ENCODE assay signal across 8 mouse cellular contexts in the genomic region with DNA sequence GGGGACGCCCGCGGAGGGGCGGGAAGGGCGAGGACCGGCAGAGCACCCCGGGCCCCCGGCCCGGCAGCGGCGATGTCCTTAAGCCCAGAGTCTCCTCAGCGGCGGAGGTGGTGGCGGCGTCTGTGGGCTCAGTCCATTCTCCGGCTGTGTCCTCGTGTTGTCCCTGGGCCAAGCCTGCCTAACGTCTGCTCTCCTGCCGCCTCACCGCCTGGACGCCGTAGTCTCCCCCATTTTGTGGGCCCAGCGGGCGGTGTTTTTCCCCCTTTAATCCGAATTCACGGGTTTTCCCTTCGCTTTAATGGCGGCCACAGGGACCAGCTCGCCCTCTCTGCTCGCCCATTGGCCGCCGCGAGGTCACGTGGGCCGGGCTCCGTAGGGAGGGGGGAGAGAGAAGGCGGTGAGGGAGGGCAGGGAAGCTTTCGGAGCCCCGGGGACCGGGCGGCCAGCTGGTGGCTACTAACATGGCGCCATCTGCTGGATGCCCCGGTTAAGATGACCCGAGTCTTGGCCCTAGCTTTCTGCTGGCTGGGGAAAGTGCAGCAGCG. TPM values are rescaled to one million over a fixed set of nuclear protein-coding genes. Genes with fewer than 3 reads are reported as not detected.
DNase-seq lines count a peak whose midpoint lies in the region; ATAC-seq and TF ChIP-seq lines count a peak whose summit lies in the region.

No protein-coding gene starts in this region.

- no peaks in the 10 kb centered on the region for H3K9me3 ChIP-seq in embryonic facial prominence, embryonic 13.5 days
- no peaks in the 10 kb centered on the region for H3K9me3 ChIP-seq in limb, embryonic 14.5 days (ENCODE audit: control insufficient read depth, low read length)
- no peaks in the 10 kb centered on the region for H3K9me3 ChIP-seq in midbrain, postnatal 0 days (ENCODE audit: low read length)

- H3K27me3 ChIP-seq in embryonic facial prominence, embryonic 13.5 days, result no peaks in the 10 kb centered on the region
- H3K27me3 ChIP-seq in limb, embryonic 14.5 days (ENCODE audit: control insufficient read depth, insufficient read depth, low read length), result no peaks in the 10 kb centered on the region
- no peaks in the 10 kb centered on the region for H3K27me3 ChIP-seq in midbrain, postnatal 0 days (ENCODE audit: insufficient read depth, low read length)

- TF ChIP-seq POLR2A in limb, embryonic 14.5 days (IDR thresholded peaks at IDR 0.05; ENCODE audit: borderline replicate concordance, extremely low read depth, insufficient read depth, insufficient read length), result peak; percentile 83; the same call in 1 of the 2 replicates

- DNase-seq in 3134 (ENCODE audit: extremely low read depth, insufficient read length, low spot score), result peak; percentile 96
- peak; percentile 100 for DNase-seq in adrenal gland, postnatal 36 days
- DNase-seq in heart, adult 8-10 months (ENCODE audit: low spot score), result peak; percentile 98
- DNase-seq in kidney, adult 9 months, result peak; percentile 99
- peak; percentile 99 for DNase-seq in limb, embryonic 14.5 days (ENCODE audit: low spot score)
- peak; percentile 98 for DNase-seq in midbrain, postnatal 0 days (ENCODE audit: low spot score)
- peak; percentile 99 to 100 for DNase-seq in spleen, postnatal 14 days (ENCODE audit: low spot score in 2 of 2)

- WGBS in embryonic facial prominence, embryonic 13.5 days, result under 1% methylated on average over 43 of the region's 45 CpGs
- under 1% methylated on average over 32 of the region's 45 CpGs for WGBS in limb, embryonic 14.5 days
- under 1% methylated on average over 45 of the region's 45 CpGs for WGBS in midbrain, postnatal 0 days

- H3K4me2 ChIP-seq in embryonic facial prominence, embryonic 13.5 days, result peak overlapping the region; percentile 38
- peak overlapping the region; percentile 26; the same call in 1 of the 2 replicates for H3K4me2 ChIP-seq in limb, embryonic 14.5 days (replicated peaks; ENCODE audit: low read depth, low read length, severe bottlenecking)
- peak overlapping the region; percentile 60 for H3K4me2 ChIP-seq in midbrain, postnatal 0 days (ENCODE audit: low read depth, low read length, poor library complexity, severe bottlenecking)

- peaks cover 10% of the 10 kb centered on the region; the same call in 1 of the 2 replicates for H3K36me3 ChIP-seq in embryonic facial prominence, embryonic 13.5 days
- H3K36me3 ChIP-seq in limb, embryonic 14.5 days (ENCODE audit: control insufficient read depth, insufficient read depth, low read length), result peaks cover 8% of the 10 kb centered on the region; the same call in 1 of the 2 replicates
- H3K36me3 ChIP-seq in midbrain, postnatal 0 days (ENCODE audit: insufficient read depth, low read length), result no peaks in the 10 kb centered on the region

- peak overlapping the region; percentile 97 for H3K9ac ChIP-seq in embryonic facial prominence, embryonic 13.5 days
- peak overlapping the region; percentile 97 for H3K9ac ChIP-seq in limb, embryonic 14.5 days (ENCODE audit: low read depth, low read length, severe bottlenecking)
- H3K9ac ChIP-seq in midbrain, postnatal 0 days (replicated peaks; ENCODE audit: low read length, poor library complexity, severe bottlenecking), result peak overlapping the region; percentile 99

- peak; percentile 91 for ATAC-seq in embryonic facial prominence, embryonic 13.5 days (ENCODE audit: insufficient number of reproducible peaks, insufficient read depth, low FRiP score, low TSS enrichment, low read depth)
- peak; percentile 96 for ATAC-seq in limb, embryonic 14.5 days (ENCODE audit: low FRiP score, low read depth)
- ATAC-seq in midbrain, postnatal 0 days (ENCODE audit: low FRiP score), result peak; percentile 94

- TF ChIP-seq CTCF in midbrain, postnatal 0 days (IDR thresholded peaks at IDR 0.05), result peak; percentile 91

- peak overlapping the region; percentile 99 for H3K27ac ChIP-seq in embryonic facial prominence, embryonic 13.5 days
- H3K27ac ChIP-seq in limb, embryonic 14.5 days (replicated peaks; ENCODE audit: low read depth, low read length), result peak overlapping the region; percentile 99
- peak overlapping the region; percentile 97 for H3K27ac ChIP-seq in midbrain, postnatal 0 days (ENCODE audit: low read depth, low read length)

- H3K4me1 ChIP-seq in embryonic facial prominence, embryonic 13.5 days, result peaks cover 21% of the 10 kb centered on the region
- H3K4me1 ChIP-seq in limb, embryonic 14.5 days (ENCODE audit: control insufficient read depth, insufficient read depth, low read length), result peaks cover 13% of the 10 kb centered on the region
- peaks cover 11% of the 10 kb centered on the region; the same call in 1 of the 2 replicates for H3K4me1 ChIP-seq in midbrain, postnatal 0 days (ENCODE audit: insufficient read depth, low read length)

- peak overlapping the region; percentile 94 for H3K4me3 ChIP-seq in embryonic facial prominence, embryonic 13.5 days
- H3K4me3 ChIP-seq in limb, embryonic 14.5 days (replicated peaks; ENCODE audit: low read length), result peak overlapping the region; percentile 93
- peak overlapping the region; percentile 97 for H3K4me3 ChIP-seq in midbrain, postnatal 0 days (ENCODE audit: low read depth, low read length)

RNA-seq across cellular contexts. Expression of a gene that starts 0.7 kb away (rescaled TPM):
- 10 to 100 TPM; 47.4 to 55.2 TPM for total RNA-seq in adrenal gland, postnatal 36 days (2021)
- 11.6 and 12.3 TPM in 2 replicates for polyA plus RNA-seq in embryonic facial prominence, embryonic 13.5 days (2015; fragmentation: Nextera tagmentation; extraction: Ambion mirVana)
- total RNA-seq in heart, adult 8-10 months (2022), result 10 to 100 TPM; 28.7 to 42.4 (median 33.7) TPM
- 19.4 and 24.1 TPM in 2 replicates for polyA plus RNA-seq in limb, embryonic 14.5 days (2012; rRNA removed)
- 13.0 and 17.0 TPM in 2 replicates for polyA plus RNA-seq in limb, embryonic 14.5 days (2014; fragmentation: Nextera tagmentation; extraction: Ambion mirVana)
- total RNA-seq in midbrain, postnatal 0 days (2014; rRNA removed), result 52.9 and 56.5 TPM in 2 replicates
- polyA plus RNA-seq in midbrain, postnatal 0 days (2015; fragmentation: Nextera tagmentation; extraction: Ambion mirVana), result 4.2 and 5.1 TPM in 2 replicates

Comparison
In these comparisons a context has a peak if more than half of its experiments do, and no peak if none do; other contexts are left out.
1. Peak in every context shown above with its lines: DNase-seq, ATAC-seq, H3K4me3 ChIP-seq and H3K27ac ChIP-seq.